Mouse (Mus musculus) stomach, postnatal 0 days (tissue): ENCODE measurements around the gene Dok3.

Source experiments
- CTCF ChIP-seq: IDR thresholded peaks from 2 replicates; pipeline ENCODE4 v1.5.1; 2016; ENCODE audit warnings: antibody characterized with exemption, low read depth, mild to moderate bottlenecking, moderate library complexity
- EP300 ChIP-seq: optimal IDR thresholded peaks from 2 replicates; pipeline ENCODE3; 2016; ENCODE audit warnings: antibody characterized with exemption

DNA sequence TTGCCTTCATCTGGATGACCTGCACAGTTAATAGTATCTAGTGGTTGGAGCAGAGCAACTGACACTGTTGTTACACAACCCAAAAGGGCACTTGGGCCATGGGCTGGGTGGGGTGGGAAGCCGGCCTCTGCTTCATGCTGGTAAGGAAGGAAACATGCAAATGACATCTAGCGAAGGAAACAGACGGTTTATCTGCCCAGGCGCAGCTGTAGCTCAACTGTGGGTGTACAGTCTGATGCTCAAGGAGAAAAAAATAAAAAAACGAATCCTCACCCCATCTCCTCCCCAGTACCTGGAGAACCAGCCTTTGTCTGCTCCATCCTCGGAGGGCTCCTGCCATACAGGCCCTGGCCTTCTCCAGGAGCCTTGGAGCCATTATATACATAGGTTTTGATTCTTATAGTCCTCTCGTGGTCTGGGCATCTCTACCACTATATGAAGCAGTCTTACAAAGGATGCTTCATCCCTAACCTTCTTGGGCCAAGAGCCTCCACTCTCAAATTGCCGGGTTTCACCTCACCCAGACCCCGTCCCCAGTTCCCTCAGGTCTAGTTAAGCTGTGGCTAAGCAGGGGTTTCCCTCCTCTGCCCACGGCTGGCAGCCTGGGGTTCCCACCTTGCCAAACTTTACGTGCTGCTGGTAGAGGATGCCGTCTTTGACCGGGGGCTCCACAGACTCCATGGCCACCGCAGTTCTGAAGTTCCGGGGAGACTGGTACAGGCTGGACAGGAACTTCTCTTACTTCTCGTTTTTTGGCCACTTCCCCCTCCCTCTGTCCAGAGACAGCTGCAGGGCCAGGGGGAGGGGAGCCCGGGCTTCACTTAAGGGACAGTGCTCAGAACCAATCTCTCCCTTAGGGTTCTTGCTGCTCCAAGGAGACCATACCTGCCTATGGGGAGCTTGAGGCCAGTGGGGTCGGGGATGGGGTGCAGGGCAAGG is 993 bp downstream of the Dok3 start:
- TF ChIP-seq EP300 = no peak
- no peak for TF ChIP-seq CTCF
